Mouse (Mus musculus) adipocyte (in vitro differentiated cells): ENCODE data around the gene Swap70.

Experiments used
- DNase-seq: peaks from one replicate; pipeline ENCODE4 v3.0.0-alpha.2; 2016; ENCODE audit warnings: low spot score

Gene Swap70

GRCm38 (mm10) chr7:110305486-110305885 is 84.0 kb downstream of the Swap70 start:
- DNase-seq: no peak

- no peak for DNase-seq
These were observed 84.8 kb downstream of the Swap70 start for GRCm38 (mm10) chr7:110306281-110306680.

GRCm38 (mm10) chr7:110307741-110308140 is 86.2 kb downstream of the Swap70 start:
- DNase-seq: no peak

GRCm38 (mm10) chr7:110309246-110309645 is 87.7 kb downstream of the Swap70 start:
- DNase-seq: no peak

- no peak for DNase-seq
These were observed 92.0 kb downstream of the Swap70 start for GRCm38 (mm10) chr7:110313392-110314055.

- no peak for DNase-seq
These were observed 92.9 kb downstream of the Swap70 start for GRCm38 (mm10) chr7:110314401-110314890.

- DNase-seq: no peak
These were observed 93.8 kb downstream of the Swap70 start for GRCm38 (mm10) chr7:110315352-110315751.

- DNase-seq: no peak
These were observed 95.9 kb downstream of the Swap70 start for GRCm38 (mm10) chr7:110317412-110317811.

GRCm38 (mm10) chr7:110318971-110319519 is 97.5 kb downstream of the Swap70 start:
- no peak for DNase-seq

- no peak for DNase-seq
These were observed 99.6 kb downstream of the Swap70 start for GRCm38 (mm10) chr7:110321106-110321505.

GRCm38 (mm10) chr7:110324852-110325251 is 103.3 kb downstream of the Swap70 start:
- DNase-seq: no peak

- no peak for DNase-seq
These were observed 104.0 kb downstream of the Swap70 start for GRCm38 (mm10) chr7:110325381-110326110.
